Mouse (Mus musculus): ENCODE measurements around the gene Upk1a.

GRCm38 (mm10) chr7:30596093-30596492 lies 16.6 kb downstream of the Upk1a start:
- TF ChIP-seq CTCF (IDR thresholded peaks at IDR 0.05; ENCODE audit: borderline replicate concordance, extremely low read depth, insufficient read depth, insufficient read length) (no peak), POLR2A (IDR thresholded peaks at IDR 0.05; ENCODE audit: borderline replicate concordance, extremely low read depth, insufficient read depth, insufficient read length, poor library complexity, severe bottlenecking) (no peak)
